Mouse (Mus musculus): ENCODE data around the gene Lin52.

- peak; percentile 87 for TF ChIP-seq CTCF (IDR thresholded peaks at IDR 0.05; ENCODE audit: extremely low read depth, insufficient read depth, insufficient read length, insufficient replicate concordance)
- no peak for TF ChIP-seq POLR2A (IDR thresholded peaks at IDR 0.05; ENCODE audit: low read depth, low read length)
Observed at GRCm38 (mm10) chr12:84546028-84546427, 94.8 kb downstream of the Lin52 start.

Measured in spleen, adult 2 months (tissue).